Mouse (Mus musculus): ENCODE data around the gene Gdf3.

GRCm38 (mm10) chr6:122569762-122570161 lies 40.1 kb downstream of the Gdf3 start:
- no peak for TF ChIP-seq TAL1 (IDR thresholded peaks at IDR 0.05; ENCODE audit: low read length)
- no peak for TF ChIP-seq GATA1 (IDR thresholded peaks at IDR 0.05; ENCODE audit: low read length)

Data from erythroblast, embryonic 14.5 days (primary cell).